Mouse (Mus musculus): ENCODE results near the gene Klhl8.

DNA sequence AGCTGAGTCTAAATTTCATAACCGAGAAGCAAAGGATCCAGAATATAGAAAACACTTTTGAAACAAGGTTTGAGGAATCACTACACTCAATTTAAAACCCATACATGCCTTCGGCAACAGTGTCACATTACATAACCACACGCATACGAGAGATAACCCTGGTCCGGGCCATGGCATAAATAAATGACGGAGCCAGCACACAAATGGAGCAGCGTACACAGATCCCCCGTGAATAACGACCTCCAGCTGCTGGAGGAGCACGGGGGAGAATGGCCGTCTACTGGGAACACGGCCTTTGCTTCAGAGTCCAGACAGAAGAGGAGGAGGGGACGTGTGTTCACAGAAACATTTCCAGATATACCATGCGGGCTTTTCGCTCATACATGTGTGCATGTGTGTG lies 21.3 kb downstream of the Klhl8 start:
- TF ChIP-seq POLR2A (IDR thresholded peaks at IDR 0.05; ENCODE audit: control insufficient read depth in 1 of 2, insufficient read depth in 1 of 2, low read depth in 1 of 2, low read length in 2 of 2, poor library complexity in 1 of 2) (no peak), NELFE (IDR thresholded peaks at IDR 0.05; ENCODE audit: low read depth, low read length) (no peak)
